Mouse (Mus musculus) neural tube, embryonic 15.5 days (tissue): Measurements from ENCODE around the gene Sparc. TPM values are rescaled to one million over a fixed set of nuclear protein-coding genes. Genes with fewer than 3 reads are reported as not detected.
"Not testable (repeated sequence)": the region's sequence is repeated elsewhere in the genome, so short reads cannot be mapped to it uniquely, and the experiment has no call there.

Source experiments
- ATAC-seq: fragments of 200-750 bp; cut with Nextera tagmentation; 2 replicates; pipeline ENCODE4 v1.8.0; 2017; ENCODE audit warnings: mild to moderate bottlenecking, moderate TSS enrichment, moderate library complexity; ENCODE audit not compliant: low FRiP score
- H3K27ac ChIP-seq: fragments of 300-500 bp; sonication (generic); replicated peaks from 2 replicates; pipeline ENCODE4 v1.5.1; 2015; ENCODE audit warnings: mild to moderate bottlenecking, inconsistent platforms
- H3K27me3 ChIP-seq: fragments of 300-500 bp; sonication (generic); replicated peaks from 2 replicates; pipeline ENCODE4 v1.6.1; 2015; ENCODE audit warnings: inconsistent platforms
- H3K36me3 ChIP-seq: fragments of 300-500 bp; sonication (generic); 2 replicates; pipeline ENCODE4 v1.6.1; 2015; ENCODE audit warnings: inconsistent platforms
- H3K4me1 ChIP-seq: fragments of 300-500 bp; sonication (generic); 2 replicates; pipeline ENCODE4 v1.6.1; 2015; ENCODE audit warnings: inconsistent platforms
- H3K4me2 ChIP-seq: fragments of 300-500 bp; sonication (generic); 2 replicates; pipeline ENCODE4 v1.6.1; 2015; ENCODE audit warnings: inconsistent platforms, mild to moderate bottlenecking, moderate library complexity
- H3K4me3 ChIP-seq: fragments of 300-500 bp; sonication (generic); replicated peaks from 2 replicates; pipeline ENCODE4 v1.5.1; 2015; ENCODE audit warnings: mild to moderate bottlenecking, inconsistent platforms
- H3K9ac ChIP-seq: fragments of 300-500 bp; sonication (generic); replicated peaks from 2 replicates; pipeline ENCODE4 v1.6.1; 2015; ENCODE audit warnings: mild to moderate bottlenecking, inconsistent platforms
- H3K9me3 ChIP-seq: fragments of 300-500 bp; sonication (generic); replicated peaks from 2 replicates; pipeline ENCODE4 v1.6.1; 2016; ENCODE audit warnings: inconsistent platforms
- WGBS: fragments of 180-500 bp; shearing (Covaris S2); methylation state at CpG from one replicate; pipeline ENCODE4 v1.1.7; 2015; ENCODE audit warnings: mixed read lengths; 5-methylcytosine and 5-hydroxymethylcytosine counted together
- polyA plus RNA-seq: library from polyadenylated mRNA; unstranded; fragments of >200 nt; fragmentation: Nextera tagmentation; extraction: Ambion mirVana; gene quantifications from 2 replicates; pipeline ENCODE4 v1.2.1, GENCODE M21; 2015

The Sparc gene
- polyA plus RNA-seq, 1 experiment from 2014 or later, result 747 TPM

DNA sequence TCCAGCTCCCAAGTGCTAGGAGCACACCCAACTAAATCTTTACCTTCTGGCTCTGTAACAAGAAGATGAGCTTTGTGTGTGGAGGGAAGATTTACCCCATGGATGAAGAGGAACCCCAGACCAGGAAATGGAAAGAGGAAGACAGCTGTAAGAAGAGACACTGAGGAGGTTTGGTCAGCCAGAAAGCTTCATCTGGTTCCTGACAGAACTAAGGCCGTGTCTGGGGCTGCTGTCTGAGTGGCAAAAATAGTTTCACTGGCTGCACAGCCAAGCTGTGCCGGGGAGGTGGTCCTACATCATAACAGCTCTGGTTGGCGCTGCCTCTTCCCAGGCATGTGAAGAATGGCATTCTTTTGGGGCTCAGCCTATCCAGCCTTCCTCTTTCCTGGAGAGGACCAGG, 10.0 kb upstream of the Sparc start:
- Histone ChIP-seq H3K4me3 (no peak overlapping the region), H3K27ac (no peak overlapping the region), H3K4me2 (no peak overlapping the region), H3K36me3 (no peaks in the 10 kb centered on the region), H3K9me3 (no peaks in the 10 kb centered on the region), H3K9ac (no peak overlapping the region), H3K4me1 (peaks cover 8% of the 10 kb centered on the region), H3K27me3 (no peaks in the 10 kb centered on the region)
- no peak for ATAC-seq
- WGBS, result 84% methylated on average over 3 of the region's 3 CpGs

DNA sequence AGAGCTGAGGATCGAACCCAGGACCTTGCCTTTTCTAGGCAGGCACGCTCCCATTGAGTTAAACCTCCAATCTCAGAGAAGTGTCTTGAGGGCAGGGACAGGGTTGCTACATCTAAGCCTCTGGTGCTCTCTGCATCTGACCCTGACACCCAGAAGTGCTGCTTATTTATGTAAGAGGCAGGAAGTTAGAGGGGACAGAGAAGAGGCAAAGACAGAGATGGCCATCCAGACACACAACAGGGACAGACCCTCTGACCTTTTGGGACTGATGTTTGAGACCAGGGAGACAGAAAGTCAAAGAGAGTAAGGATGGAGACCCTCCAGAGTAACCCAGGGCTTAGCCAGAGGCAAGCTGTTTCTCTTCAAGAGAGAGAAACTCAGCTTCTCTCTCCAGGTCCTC, 7.0 kb upstream of the Sparc start:
- Histone ChIP-seq H3K36me3 (no peaks in the 10 kb centered on the region), H3K4me3 (no peak overlapping the region), H3K9ac (no peak overlapping the region), H3K27ac (no peak overlapping the region), H3K9me3 (no peaks in the 10 kb centered on the region), H3K4me1 (peaks cover 13% of the 10 kb centered on the region), H3K4me2 (no peak overlapping the region), H3K27me3 (no peaks in the 10 kb centered on the region)
- no peak for ATAC-seq
- WGBS, result 92% methylated on average over 2 of the region's 2 CpGs

DNA sequence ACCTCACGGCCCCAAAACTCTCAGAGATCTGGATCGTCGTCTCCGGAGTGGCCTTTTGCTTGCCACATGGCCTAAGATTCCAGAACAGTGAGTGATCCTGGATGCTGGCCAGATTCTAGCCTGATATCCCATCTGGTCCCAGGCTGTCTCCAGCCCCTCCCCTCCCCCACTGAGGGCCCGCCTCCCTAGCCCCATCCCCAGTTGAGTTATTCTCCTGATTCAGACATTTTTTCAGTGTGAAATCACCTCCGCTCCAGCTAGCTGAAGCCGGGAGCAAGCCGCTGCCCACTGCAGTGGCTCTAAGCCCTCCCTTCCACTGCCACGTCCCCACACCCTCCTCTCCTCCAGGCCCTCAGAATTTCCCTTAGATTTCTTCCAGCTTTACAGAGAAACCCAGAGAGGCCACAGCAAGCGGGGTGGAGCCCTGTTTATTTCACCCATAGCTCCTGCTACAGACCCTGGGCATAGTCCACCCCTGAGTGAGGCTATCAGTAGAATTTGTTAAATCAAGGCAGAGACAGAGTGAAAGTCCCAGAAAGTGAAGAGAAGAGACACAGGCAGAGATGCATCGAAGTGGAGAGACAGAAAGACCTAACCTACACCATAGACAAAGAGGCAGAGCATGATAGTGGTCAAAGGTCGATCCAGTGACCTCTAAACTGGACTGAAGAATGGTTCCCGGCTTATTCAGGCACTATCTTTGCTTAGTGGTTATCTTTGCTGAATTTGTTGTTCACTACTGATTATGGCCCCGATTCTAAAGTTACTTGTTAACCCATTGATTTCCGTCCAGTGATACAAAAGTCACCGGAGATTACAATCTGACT, 5.4 kb upstream of the Sparc start:
- Histone ChIP-seq H3K27me3 (no peaks in the 10 kb centered on the region), H3K9ac (0 out of 2 replicates have a peak overlapping the region, but pooled peaks have one; percentile 10), H3K4me2 (no peak overlapping the region), H3K9me3 (no peaks in the 10 kb centered on the region), H3K4me3 (no peak overlapping the region), H3K36me3 (no peaks in the 10 kb centered on the region), H3K4me1 (peaks cover 28% of the 10 kb centered on the region), H3K27ac (peak overlapping the region; percentile 71)
- ATAC-seq, result peak; percentile 45; the same call in 1 of the 2 replicates
- 37% methylated on average over 16 of the region's 16 CpGs for WGBS

DNA sequence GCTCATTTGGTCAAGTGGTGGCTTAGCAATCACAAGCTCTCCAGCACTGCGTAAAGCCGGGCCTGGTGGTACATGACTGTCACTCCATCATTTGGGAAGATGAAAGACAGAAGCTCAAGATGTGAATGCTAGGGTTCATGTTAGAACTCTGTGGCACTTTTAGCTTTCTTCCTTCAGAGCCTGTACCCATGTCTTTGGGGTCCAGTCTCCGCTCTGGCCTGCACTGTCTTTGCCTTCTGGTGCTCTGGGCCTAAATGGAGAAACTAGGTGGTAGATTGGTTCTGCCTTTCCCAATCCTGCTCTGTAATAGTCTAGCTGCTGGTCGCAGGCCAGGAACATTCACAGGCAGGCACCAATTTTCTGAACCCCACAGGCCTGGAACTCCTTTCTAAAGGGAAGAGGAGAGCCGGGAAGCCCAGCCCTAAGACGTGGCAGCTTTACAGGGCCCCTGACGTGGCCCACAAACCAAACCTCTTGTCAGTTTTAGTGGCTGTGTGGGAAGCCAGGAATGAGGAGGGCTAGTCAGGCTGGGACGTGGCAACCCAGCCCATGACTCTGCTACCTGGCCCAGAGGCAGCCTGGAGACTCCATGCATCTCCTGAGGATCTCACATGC, 1.9 kb upstream of the Sparc start:
- Histone ChIP-seq H3K4me3 (no peak overlapping the region), H3K9me3 (no peaks in the 10 kb centered on the region), H3K4me1 (peaks cover 35% of the 10 kb centered on the region), H3K27ac (no peak overlapping the region), H3K27me3 (no peaks in the 10 kb centered on the region), H3K4me2 (no peak overlapping the region), H3K36me3 (no peaks in the 10 kb centered on the region), H3K9ac (no peak overlapping the region)
- whole genome bisulfite sequencing, result 77% methylated on average over 8 of the region's 8 CpGs
- no peak for ATAC-seq

DNA sequence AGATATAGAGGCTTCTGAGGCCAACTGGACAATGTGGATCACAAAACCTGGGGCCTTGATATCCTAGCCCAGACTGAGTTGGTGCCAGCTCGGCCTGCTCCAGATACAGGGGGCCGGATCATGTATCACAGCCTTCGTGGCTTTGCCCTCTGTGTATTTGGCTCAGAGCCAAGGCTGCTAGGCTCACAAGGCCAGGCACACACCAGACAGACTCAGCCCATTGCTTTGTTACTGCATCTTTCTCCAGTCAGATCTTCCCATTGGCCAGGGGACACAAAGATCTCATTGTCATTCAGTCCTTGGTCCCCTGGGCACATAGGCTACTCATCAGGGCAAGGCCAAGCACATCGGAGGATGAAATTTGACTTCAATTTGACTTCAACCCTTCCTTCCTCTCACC, 773 bp upstream of the Sparc start:
- Histone ChIP-seq H3K27me3 (no peaks in the 10 kb centered on the region), H3K4me3 (no peak overlapping the region), H3K4me2 (no peak overlapping the region), H3K4me1 (peaks cover 41% of the 10 kb centered on the region), H3K36me3 (no peaks in the 10 kb centered on the region), H3K9me3 (no peaks in the 10 kb centered on the region), H3K9ac (no peak overlapping the region), H3K27ac (peak overlapping the region; percentile 51; the same call in 1 of the 2 replicates)
- WGBS, result 20% methylated on average over 4 of the region's 4 CpGs
- ATAC-seq, result no peak

DNA sequence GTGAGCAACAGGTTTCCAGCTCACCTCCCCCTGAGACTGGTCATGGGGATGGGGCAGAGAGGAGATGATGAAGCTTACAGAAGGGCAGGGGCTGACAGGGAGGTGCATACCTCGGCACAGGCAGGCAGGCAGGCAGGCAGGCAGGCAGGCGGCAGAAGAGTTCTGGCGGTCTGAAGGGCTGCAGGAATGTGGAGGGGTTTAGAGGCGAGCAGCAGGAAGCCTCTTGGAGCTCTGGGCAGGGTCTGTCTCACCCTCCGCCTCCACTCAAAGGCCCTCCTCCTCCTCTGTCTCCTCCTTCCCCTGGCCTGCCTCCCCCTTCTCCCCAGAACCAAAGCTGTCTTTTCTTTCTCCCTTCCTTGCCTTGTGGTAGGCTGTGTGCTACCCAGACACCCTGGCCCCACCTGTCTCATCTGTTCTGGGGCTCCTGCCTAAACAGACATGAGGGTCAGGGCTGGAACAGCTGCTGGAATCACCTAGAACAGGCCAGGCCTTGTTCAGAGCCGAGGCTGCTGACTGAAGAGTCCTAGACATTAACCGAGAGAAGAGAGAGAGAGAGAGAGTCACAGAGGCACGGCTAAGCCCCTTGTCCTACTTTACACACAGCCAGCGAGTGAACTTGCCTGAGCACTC, 3.2 kb downstream of the Sparc start:
- 11% methylated on average over 9 of the region's 9 CpGs for WGBS
- Histone ChIP-seq H3K27ac (peak overlapping the region; percentile 80), H3K4me3 (peak overlapping the region; percentile 42), H3K27me3 (no peaks in the 10 kb centered on the region), H3K9ac (peak overlapping the region; percentile 31), H3K4me1 (peaks cover 48% of the 10 kb centered on the region), H3K36me3 (no peaks in the 10 kb centered on the region), H3K4me2 (peak overlapping the region; percentile 56), H3K9me3 (no peaks in the 10 kb centered on the region)
- peak; percentile 67 for ATAC-seq

DNA sequence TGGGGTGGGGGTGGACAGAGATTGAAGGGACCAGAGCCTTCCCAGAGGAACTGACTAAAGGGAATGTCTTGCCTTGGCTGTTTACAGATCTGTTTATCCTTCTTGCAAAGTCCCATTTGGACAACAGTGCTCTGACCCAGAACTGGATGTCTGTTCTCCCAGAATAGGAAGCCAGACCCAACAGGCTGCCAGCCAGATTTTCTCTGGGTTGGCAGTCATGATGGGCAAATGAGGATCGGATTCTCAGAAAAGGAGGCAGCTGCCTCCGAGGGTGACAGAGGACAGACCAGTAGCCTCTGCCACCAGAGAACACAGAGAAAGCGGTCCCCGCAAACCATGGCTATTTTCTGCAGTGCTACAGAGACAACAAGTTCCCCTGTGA, 3.7 kb downstream of the Sparc start:
- 11% methylated on average over 4 of the region's 4 CpGs for WGBS
- peak overlapping the region; percentile 42 for H3K4me3 ChIP-seq
- ATAC-seq, result 0 out of 2 replicates have a peak, but pooled peaks have one; percentile 11

DNA sequence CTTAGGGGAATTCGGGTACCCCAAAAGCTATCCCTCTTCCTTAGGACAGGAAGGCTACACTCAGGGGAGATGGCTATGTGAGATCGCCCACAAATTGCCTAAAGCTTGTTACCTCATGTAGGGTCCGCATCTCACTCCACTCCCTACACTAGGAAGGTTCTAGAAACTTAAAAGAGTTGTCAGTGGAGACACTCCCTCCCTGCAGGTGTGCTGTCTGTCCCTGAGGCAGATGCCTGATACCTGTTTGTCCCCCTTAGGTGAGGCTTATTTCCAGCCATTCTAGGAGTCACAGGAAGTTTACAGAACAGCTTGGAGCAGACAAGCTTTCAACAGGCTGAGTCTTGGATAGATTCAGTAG, 4.3 kb downstream of the Sparc start:
- no peaks in the 10 kb centered on the region for H3K27me3 ChIP-seq
- H3K4me2 ChIP-seq, result peak overlapping the region; percentile 56
- H3K9ac ChIP-seq, result peak overlapping the region; percentile 31
- no peak for ATAC-seq
- peak overlapping the region; percentile 80 for H3K27ac ChIP-seq
- H3K4me3 ChIP-seq, result peak overlapping the region; percentile 42
- H3K9me3 ChIP-seq, result no peaks in the 10 kb centered on the region
- no peaks in the 10 kb centered on the region for H3K36me3 ChIP-seq
- peaks cover 38% of the 10 kb centered on the region for H3K4me1 ChIP-seq
- WGBS, result 13% methylated on average over 3 of the region's 3 CpGs

More for the DNA sequence above, 3.7 kb downstream of the Sparc start:
- Histone ChIP-seq H3K4me1 (peaks cover 44% of the 10 kb centered on the region), H3K9ac (peak overlapping the region; percentile 31), H3K4me2 (peak overlapping the region; percentile 56), H3K9me3 (no peaks in the 10 kb centered on the region), H3K27ac (peak overlapping the region; percentile 80), H3K27me3 (no peaks in the 10 kb centered on the region), H3K36me3 (no peaks in the 10 kb centered on the region)

DNA sequence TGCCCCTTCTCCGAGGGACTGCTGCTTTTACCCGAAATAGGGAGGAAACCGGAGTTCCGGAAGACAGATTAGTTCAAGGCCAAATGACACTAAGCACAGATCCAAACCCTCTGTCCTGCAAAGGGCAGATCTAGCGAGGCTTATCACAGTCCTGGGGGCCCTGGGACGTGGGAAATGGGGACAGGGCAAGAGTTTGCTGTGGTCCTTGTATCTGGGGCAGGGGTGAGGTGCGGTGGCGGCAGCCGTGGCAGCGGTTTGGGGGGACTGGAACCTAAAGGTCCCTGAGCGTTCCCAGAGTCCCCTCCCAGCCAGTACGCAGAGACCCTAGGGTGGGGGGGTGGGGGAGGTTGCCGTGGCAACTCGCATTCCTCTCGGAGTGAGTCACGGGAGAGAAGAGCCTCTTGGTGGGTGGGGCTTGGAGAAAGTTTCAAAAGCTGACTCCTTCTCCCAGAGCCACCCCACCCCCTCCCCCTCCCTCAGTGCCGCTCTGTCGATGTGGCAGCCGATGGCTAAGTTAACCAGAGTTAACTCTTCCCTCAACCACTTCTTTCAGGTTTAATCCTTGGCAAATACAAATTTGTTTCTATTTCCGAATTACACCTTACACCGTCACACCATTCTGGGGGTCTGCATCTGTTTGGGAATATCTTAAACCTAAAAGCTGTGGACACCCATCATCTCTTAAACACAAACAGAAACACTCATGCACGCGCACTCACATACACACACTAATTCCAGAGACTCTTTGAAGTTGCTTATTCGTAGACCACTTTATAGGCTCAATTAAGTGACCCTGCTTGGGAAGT, 4.9 kb downstream of the Sparc start:
- peak overlapping the region; percentile 46 for H3K9ac ChIP-seq
- H3K9me3 ChIP-seq, result no peaks in the 10 kb centered on the region
- peak overlapping the region; percentile 80 for H3K27ac ChIP-seq
- no peaks in the 10 kb centered on the region for H3K27me3 ChIP-seq
- peaks cover 35% of the 10 kb centered on the region for H3K4me1 ChIP-seq
- no peaks in the 10 kb centered on the region for H3K36me3 ChIP-seq
- ATAC-seq, result peak; percentile 73; the same call in 1 of the 2 replicates
- 3% methylated on average over 21 of the region's 24 CpGs for WGBS
- H3K4me2 ChIP-seq, result peak overlapping the region; percentile 56
- peak overlapping the region; percentile 42 for H3K4me3 ChIP-seq

DNA sequence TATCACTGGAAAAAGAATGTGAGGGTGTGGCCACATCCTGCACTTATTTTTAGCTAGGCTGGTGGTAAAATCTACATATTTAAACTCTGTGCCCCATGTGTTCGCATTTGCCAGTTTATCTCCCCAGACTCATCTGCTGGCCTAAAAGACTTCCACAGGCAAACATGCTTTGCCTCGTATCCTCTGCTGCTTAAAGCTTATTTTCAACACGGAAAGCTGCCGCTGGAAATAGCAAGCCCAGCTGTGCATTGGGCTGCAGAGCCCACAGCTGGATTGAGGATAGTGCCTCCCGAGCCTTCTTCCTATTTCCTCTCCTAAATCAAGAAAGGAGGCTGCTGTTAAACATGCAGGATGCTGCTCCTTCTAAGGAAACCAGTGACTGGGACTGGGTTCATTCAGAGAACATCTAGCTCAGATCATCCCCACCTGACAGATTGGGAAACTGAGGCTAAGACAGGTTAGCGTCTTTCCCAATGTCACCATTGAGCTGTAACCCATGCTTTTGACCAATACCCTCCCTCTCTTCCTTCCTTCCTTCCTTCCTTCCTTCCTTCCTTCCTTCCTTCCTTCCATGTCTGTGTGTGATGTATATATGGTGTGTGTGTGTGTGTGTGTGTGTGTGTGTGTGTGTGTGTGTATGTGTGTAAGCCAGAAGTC, 6.2 kb downstream of the Sparc start:
- no peaks in the 10 kb centered on the region for H3K36me3 ChIP-seq
- no peak overlapping the region for H3K4me3 ChIP-seq
- ATAC-seq, result no peak
- WGBS, result 66% methylated on average over 6 of the region's 6 CpGs
- H3K4me1 ChIP-seq, result peaks cover 35% of the 10 kb centered on the region
- H3K27me3 ChIP-seq, result no peaks in the 10 kb centered on the region
- H3K9ac ChIP-seq, result 0 out of 2 replicates have a peak overlapping the region, but pooled peaks have one; percentile 10
- peak overlapping the region; percentile 56 for H3K4me2 ChIP-seq
- no peak overlapping the region for H3K27ac ChIP-seq
- no peaks in the 10 kb centered on the region for H3K9me3 ChIP-seq

DNA sequence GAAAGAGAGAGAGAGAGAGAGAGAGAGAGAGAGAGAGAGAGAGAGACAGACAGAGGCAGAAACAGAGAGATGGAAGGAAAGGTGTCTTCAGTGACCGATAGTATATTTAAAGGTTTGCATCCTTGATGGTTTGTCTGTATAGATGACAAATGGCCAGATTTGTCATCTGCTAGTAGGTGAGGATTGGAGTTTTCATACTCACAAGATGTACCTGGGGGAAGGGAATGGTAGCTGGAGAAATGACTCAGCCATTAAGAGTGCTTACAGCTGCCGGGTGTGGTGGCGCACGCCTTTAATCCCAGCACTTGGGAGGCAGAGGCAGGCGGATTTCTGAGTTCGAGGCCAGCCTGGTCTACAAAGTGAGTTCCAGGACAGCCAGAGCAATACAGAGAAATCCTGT, 7.3 kb downstream of the Sparc start:
- not testable (repeated sequence) for H3K4me3 ChIP-seq, H3K4me2 ChIP-seq, ATAC-seq, H3K27me3 ChIP-seq, H3K27ac ChIP-seq, H3K9ac ChIP-seq, H3K9me3 ChIP-seq, H3K36me3 ChIP-seq
- WGBS, result 91% methylated on average over 6 of the region's 6 CpGs
- peaks cover 35% of the 10 kb centered on the region for H3K4me1 ChIP-seq
